Mouse (Mus musculus) embryonic facial prominence, embryonic 10.5 days (tissue): ENCODE data around the gene Selenoi. TPM values are rescaled to one million over a fixed set of nuclear protein-coding genes. Genes with fewer than 3 reads are reported as not detected.
"Not testable (repeated sequence)": the region's sequence is repeated elsewhere in the genome, so short reads cannot be mapped to it uniquely, and the experiment has no call there.

Source experiments
- DNase-seq: peaks from one replicate; pipeline ENCODE4 v3.0.0-alpha.2; 2017; ENCODE audit warnings: low spot score
- H3K27ac ChIP-seq: fragments of 300-500 bp; sonication (generic); replicated peaks from 2 replicates; pipeline ENCODE4 v1.5.1; 2016; ENCODE audit warnings: mild to moderate bottlenecking
- H3K27me3 ChIP-seq: fragments of 300-500 bp; sonication (generic); replicated peaks from 2 replicates; pipeline ENCODE4 v1.6.1; 2016; ENCODE audit warnings: low read depth, mild to moderate bottlenecking; ENCODE audit not compliant: poor library complexity, severe bottlenecking
- H3K36me3 ChIP-seq: fragments of 300-500 bp; sonication (generic); replicated peaks from 2 replicates; pipeline ENCODE4 v1.6.1; 2016; ENCODE audit warnings: mild to moderate bottlenecking, moderate library complexity
- H3K4me1 ChIP-seq: fragments of 300-500 bp; sonication (generic); 2 replicates; pipeline ENCODE4 v1.6.1; 2016
- H3K4me3 ChIP-seq: fragments of 300-500 bp; sonication (generic); 2 replicates; pipeline ENCODE4 v1.5.1; 2016; ENCODE audit warnings: mild to moderate bottlenecking, moderate library complexity
- H3K9me3 ChIP-seq: fragments of 300-500 bp; sonication (generic); 2 replicates; pipeline ENCODE4 v1.6.1; 2016; ENCODE audit warnings: mild to moderate bottlenecking
- WGBS: fragments of 180-500 bp; shearing (Covaris S2); methylation state at CpG from one replicate; pipeline ENCODE4 v1.1.7; 2016; 5-methylcytosine and 5-hydroxymethylcytosine counted together
- polyA plus RNA-seq: library from polyadenylated mRNA; unstranded; fragments of >200 nt; fragmentation: Nextera tagmentation; extraction: Ambion mirVana; gene quantifications from 2 replicates; pipeline ENCODE4 v1.2.1, GENCODE M21; 2016

Selenoi gene
- polyA plus RNA-seq, 1 experiment from 2014 or later: 21.0 TPM

DNA sequence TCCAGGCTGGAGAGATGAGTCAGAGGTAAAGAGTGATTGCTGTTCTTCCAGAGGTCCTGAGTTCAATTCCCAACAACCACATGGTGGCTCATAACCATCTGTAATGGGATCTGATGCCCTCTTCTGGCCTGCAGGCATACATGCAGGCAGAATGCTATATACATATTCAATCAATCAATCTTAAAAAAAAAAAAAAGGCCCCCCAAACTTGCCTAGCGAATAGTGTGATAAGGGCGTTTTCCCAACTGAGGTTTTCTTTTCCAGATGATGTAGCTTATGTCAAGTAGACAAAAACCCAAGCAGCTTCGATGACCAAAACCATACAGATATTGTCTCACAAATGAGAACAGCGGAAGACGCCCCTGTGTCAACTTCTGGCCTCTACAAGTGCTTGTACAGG is 21.6 kb upstream of the Selenoi start:
- not testable (repeated sequence) for DNase-seq, H3K27ac ChIP-seq, H3K27me3 ChIP-seq, H3K9me3 ChIP-seq, H3K4me3 ChIP-seq, H3K4me1 ChIP-seq, H3K36me3 ChIP-seq
- 91% methylated on average over 5 of the region's 5 CpGs for whole genome bisulfite sequencing

DNA sequence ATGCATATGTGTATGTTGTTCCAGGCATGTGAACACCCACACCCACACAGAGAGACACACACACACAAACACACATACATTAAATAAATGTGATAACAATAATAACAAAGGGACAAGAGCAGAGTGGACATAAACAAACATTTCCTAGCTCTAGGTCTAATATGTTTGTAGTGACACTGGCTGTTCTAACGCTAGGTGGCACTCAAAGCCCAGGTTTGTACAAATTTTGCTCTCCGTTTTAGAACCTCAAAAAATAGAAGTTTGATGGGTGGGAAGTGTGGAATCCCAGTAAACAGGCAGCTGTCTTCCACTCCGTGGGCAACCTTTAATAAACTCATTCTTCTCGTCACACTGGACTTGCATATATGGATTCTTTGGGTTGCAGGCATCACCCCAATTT is 17.5 kb upstream of the Selenoi start:
- H3K27me3 ChIP-seq: no peaks in the 10 kb centered on the region
- H3K4me1 ChIP-seq: no peaks in the 10 kb centered on the region
- no peak overlapping the region for H3K27ac ChIP-seq
- H3K4me3 ChIP-seq: no peak overlapping the region
- WGBS: 19% methylated on average over 4 of the region's 4 CpGs
- peak; percentile 58 for DNase-seq
- no peaks in the 10 kb centered on the region for H3K9me3 ChIP-seq
- H3K36me3 ChIP-seq: no peaks in the 10 kb centered on the region

DNA sequence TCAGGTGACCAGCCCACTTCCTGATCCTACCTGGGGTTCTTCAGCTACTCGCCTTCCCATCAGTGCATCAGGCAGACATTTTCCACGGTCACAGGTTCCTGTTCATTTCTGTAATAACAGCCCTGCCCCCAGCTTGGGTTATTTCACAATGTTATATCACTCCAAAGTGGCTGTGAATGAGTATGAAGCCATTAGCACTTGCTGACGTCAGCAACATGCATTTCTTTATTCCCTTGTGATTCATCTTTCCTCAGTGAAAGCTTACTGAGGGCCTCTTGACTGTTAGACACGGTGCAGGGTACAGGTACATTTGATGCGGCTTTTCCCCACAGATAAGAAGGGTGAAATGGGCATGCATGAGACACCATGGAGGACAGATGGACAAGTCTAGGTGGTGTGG is 16.4 kb upstream of the Selenoi start:
- no peak overlapping the region for H3K4me3 ChIP-seq
- no peak overlapping the region for H3K27ac ChIP-seq
- no peaks in the 10 kb centered on the region for H3K4me1 ChIP-seq
- H3K9me3 ChIP-seq: no peaks in the 10 kb centered on the region
- H3K27me3 ChIP-seq: no peaks in the 10 kb centered on the region
- no peak for DNase-seq
- H3K36me3 ChIP-seq: no peaks in the 10 kb centered on the region
- WGBS: 79% methylated on average over 5 of the region's 5 CpGs

DNA sequence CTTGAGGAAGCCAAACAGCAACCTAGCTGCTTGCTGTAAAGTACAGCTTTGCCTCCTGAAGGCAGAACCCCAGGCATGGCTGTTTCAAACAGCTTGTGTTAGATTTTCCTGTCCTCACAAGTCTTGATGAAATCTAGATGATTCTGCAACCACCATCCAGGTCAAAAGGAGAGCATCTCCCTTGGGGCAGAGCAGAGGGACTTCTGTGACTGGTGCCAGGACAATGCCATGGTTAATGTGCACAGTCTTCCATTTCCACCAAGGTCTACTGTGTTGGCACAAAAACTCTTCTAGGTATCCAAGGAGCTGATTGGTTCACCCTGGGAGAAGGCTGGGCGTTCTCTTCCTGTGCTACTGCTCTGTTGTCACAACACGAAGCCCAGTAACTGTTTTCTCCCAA is 12.7 kb upstream of the Selenoi start:
- H3K4me1 ChIP-seq: no peaks in the 10 kb centered on the region
- DNase-seq: no peak
- no peaks in the 10 kb centered on the region for H3K27me3 ChIP-seq
- H3K36me3 ChIP-seq: peaks cover 9% of the 10 kb centered on the region
- 87% methylated on average over 2 of the region's 2 CpGs for WGBS
- H3K4me3 ChIP-seq: no peak overlapping the region
- H3K9me3 ChIP-seq: no peaks in the 10 kb centered on the region
- H3K27ac ChIP-seq: no peak overlapping the region

DNA sequence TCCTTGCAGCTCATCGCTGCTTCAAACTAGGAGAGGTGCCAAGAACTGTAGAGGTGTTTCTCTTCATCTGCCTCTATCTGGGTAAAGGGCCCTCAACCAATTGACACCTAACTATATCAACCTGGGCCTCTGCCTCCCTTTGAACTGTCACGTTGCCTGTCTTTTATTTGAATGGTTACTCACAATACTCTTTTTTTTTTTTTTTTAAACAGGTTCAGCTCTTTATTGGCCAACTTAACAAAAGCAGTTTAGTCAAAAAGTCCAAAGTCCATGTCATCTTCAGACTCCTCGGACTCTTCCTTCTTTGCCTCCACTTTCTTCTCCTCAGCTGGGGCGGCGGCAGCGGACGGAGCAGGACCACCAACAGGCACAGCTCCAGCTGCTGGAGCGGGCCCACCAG is 11.7 kb upstream of the Selenoi start:
- Histone ChIP-seq H3K36me3 (peaks cover 9% of the 10 kb centered on the region), H3K9me3 (no peaks in the 10 kb centered on the region), H3K4me3 (no peak overlapping the region), H3K27ac (no peak overlapping the region), H3K4me1 (no peaks in the 10 kb centered on the region), H3K27me3 (no peaks in the 10 kb centered on the region)
- DNase-seq: no peak
- WGBS: 90% methylated on average over 8 of the region's 8 CpGs

DNA sequence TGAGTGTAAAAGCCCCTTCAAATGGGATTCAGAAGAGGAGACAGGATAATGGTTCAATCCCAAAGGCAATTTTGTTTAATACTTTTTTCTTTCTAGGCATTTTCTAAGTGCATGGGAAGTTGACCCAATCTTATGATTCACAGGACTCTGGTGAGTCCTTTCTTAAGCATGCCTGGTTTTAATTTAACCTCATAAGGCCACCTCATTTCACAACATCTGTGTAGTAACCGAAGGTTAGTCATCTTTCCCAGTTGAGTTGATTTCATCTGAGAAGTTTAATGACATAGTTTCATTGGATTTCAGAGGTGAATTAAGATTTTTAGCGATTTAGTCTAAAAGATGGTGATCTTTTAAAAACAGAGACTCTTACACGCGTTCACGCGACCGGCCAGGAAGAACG is 9.7 kb upstream of the Selenoi start:
- no peak for DNase-seq
- no peaks in the 10 kb centered on the region for H3K27me3 ChIP-seq
- H3K4me3 ChIP-seq: no peak overlapping the region
- no peak overlapping the region for H3K27ac ChIP-seq
- no peaks in the 10 kb centered on the region for H3K9me3 ChIP-seq
- H3K4me1 ChIP-seq: no peaks in the 10 kb centered on the region
- peaks cover 9% of the 10 kb centered on the region for H3K36me3 ChIP-seq
- WGBS: 98% methylated on average over 8 of the region's 8 CpGs

DNA sequence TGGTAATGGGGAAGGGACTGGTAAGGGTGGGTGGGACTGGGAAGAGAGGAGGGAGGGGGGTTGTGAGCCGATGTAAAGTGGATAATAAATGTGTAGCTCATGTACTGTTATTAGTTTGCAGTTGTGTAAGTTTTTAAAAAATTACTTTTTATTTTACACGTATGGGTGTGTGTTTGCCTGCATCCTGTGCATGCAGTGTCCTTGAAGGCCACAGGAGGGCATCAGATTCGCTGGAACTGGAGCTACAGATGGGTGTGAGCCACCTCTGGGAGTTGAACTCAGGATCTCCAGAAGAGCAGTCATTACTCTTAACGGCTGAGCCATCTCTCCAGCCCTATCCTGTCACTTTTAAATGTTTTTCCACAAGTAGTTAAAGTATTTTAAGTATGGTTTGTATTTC is 1.5 kb upstream of the Selenoi start:
- 86% methylated on average over 4 of the region's 4 CpGs for WGBS
- Histone ChIP-seq H3K27me3 (no peaks in the 10 kb centered on the region), H3K36me3 (peaks cover 12% of the 10 kb centered on the region), H3K27ac (no peak overlapping the region), H3K4me3 (no peak overlapping the region), H3K4me1 (peaks cover 30% of the 10 kb centered on the region), H3K9me3 (peaks cover 6% of the 10 kb centered on the region; the same call in 1 of the 2 replicates)
- no peak for DNase-seq

DNA sequence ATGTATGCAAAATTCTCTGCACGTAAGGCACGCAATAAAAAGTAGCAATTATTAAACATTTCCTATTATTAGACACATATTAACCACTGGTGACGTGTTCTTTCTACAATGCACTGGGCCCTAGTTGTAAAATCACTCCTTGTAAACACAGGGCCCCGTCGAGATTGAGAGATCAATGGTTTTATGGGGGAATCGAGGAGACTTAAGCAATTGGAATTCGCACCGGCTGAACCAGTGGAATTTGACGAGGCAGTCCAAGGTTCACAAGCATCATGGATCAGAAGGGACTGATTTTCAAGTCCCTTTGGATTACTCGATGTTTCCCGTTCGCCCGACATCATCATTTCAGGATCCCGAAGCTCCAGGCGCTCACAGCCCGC is 500 bp upstream of the Selenoi start:
- Histone ChIP-seq H3K36me3 (peaks cover 12% of the 10 kb centered on the region), H3K4me3 (peak overlapping the region; percentile 76)
- 61% methylated on average over 16 of the region's 16 CpGs for WGBS

DNA sequence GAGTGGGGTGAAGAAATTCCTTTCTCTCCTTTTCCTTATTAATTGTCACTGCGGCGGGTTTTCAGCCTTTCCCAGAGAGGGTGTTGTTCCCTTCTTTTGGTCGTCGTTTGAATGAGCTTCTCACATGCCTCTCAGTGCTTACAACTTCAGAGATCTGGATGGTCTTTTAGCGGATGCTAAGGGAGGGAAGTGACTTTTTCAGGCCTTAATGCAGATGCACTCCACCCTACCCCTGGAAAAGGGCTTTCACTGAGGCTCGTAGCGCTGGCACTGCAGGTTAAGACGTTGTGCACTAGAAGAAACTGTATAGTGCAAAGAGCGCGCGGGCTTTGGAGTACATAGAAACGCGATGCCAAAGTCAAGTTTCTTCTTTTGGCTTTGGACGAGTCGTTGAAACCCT is 661 bp downstream of the Selenoi start:
- peaks cover 30% of the 10 kb centered on the region for H3K4me1 ChIP-seq

More for the DNA sequence above, 500 bp upstream of the Selenoi start:
- no peak for DNase-seq
- Histone ChIP-seq H3K27ac (peak overlapping the region; percentile 88), H3K4me1 (peaks cover 30% of the 10 kb centered on the region), H3K27me3 (no peaks in the 10 kb centered on the region), H3K9me3 (peaks cover 6% of the 10 kb centered on the region; the same call in 1 of the 2 replicates)

DNA sequence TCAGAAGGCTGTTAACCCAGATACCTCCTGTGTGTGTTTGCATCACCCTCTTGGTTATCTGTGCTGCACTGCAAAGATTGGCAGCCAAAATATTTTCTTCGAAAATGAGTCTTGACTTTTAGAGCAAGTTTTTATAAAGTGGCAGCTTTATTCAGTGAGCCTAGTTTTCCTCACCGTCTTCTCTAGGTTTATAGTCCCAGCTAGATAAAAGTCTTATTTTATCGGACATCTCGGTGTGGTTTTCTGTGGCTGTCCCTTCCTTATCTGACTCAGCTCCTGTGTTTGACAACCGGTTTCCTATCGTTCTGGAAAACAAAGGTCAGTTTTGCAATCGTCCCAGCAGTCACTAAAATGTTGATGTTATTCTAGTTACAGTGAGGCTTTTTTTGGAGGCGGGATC is 1.6 kb downstream of the Selenoi start:
- H3K4me3 ChIP-seq: peak overlapping the region; percentile 76
- WGBS: 76% methylated on average over 8 of the region's 8 CpGs
- no peaks in the 10 kb centered on the region for H3K27me3 ChIP-seq
- peaks cover 30% of the 10 kb centered on the region for H3K4me1 ChIP-seq
- peaks cover 6% of the 10 kb centered on the region; the same call in 1 of the 2 replicates for H3K9me3 ChIP-seq
- no peak overlapping the region for H3K27ac ChIP-seq
- no peak for DNase-seq
- H3K36me3 ChIP-seq: peaks cover 25% of the 10 kb centered on the region

More for the DNA sequence above, 661 bp downstream of the Selenoi start:
- H3K4me3 ChIP-seq: peak overlapping the region; percentile 76
- DNase-seq: no peak
- peaks cover 15% of the 10 kb centered on the region for H3K36me3 ChIP-seq
- WGBS: 6% methylated on average over 15 of the region's 15 CpGs
- peaks cover 6% of the 10 kb centered on the region; the same call in 1 of the 2 replicates for H3K9me3 ChIP-seq
- H3K27ac ChIP-seq: peak overlapping the region; percentile 88
- no peaks in the 10 kb centered on the region for H3K27me3 ChIP-seq

DNA sequence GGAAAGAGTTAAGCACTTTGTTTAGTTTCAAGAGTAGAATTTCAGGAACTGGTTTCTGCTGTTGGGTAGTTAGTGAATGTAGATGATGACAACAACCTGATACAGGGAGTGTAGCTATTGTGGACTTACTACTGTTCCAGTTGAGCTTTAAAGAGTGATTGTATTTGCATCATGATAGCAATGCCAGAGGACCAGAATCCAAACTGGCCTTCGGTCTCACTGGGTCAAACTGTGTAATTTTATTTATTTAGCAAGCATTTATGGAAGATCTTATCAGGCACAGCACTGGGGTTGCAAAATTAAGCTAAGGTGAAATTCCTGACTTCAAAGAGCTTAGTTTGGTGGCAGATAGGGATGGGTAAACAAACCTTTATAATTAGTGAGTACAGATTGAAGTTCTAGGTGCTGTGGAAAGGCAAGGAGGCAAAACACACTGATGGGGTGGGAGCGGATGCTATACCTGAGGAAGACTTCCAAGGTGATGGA is 3.3 kb downstream of the Selenoi start:
- Histone ChIP-seq H3K27me3 (no peaks in the 10 kb centered on the region), H3K4me1 (peaks cover 30% of the 10 kb centered on the region), H3K9me3 (no peaks in the 10 kb centered on the region; the same call in 1 of the 2 replicates), H3K4me3 (no peak overlapping the region), H3K27ac (no peak overlapping the region), H3K36me3 (peaks cover 25% of the 10 kb centered on the region)
- DNase-seq: no peak
- WGBS: 86% methylated on average over 2 of the region's 2 CpGs

DNA sequence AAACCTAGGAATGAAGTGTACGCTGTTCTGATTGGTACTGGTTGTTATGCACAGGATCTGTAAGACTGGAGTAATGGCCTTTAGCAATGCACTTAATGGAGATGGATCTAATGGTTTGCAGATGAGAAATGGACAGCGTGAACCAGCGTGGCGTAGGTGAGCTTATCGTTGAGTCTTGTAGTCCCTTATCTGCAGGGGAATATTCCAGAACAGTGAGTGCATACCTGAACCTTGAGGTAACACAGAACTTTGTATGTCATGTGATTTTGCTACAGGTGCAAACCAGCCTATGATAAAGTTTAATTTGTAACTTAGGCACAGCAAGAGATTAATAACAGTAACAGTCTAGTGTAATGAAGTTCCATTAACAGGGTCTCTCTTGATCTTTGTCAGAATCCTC is 6.2 kb downstream of the Selenoi start:
- Histone ChIP-seq H3K27me3 (no peaks in the 10 kb centered on the region), H3K9me3 (no peaks in the 10 kb centered on the region; the same call in 1 of the 2 replicates), H3K4me1 (peaks cover 19% of the 10 kb centered on the region), H3K4me3 (no peak overlapping the region), H3K36me3 (peaks cover 21% of the 10 kb centered on the region), H3K27ac (no peak overlapping the region)
- DNase-seq: no peak
- 95% methylated on average over 5 of the region's 5 CpGs for WGBS

DNA sequence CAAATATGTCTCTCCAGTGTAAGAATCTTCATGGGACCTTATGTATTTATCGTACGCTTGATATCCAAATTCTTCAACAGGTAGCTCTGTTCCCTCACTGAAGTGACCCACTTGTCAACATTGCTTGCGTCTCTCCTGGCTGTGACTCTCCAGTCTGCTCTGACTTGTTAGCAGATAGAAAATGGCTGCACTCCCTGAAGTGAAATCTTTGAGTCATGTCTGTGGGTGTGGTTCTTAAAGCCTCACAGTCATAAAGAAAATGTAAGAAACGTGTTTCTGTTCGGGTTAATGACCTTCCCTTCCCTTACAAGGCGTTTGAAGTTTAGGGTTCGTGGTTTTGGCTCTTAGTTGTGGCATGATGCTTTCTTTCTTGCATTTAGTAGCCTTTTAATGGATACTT is 8.2 kb downstream of the Selenoi start:
- peaks cover 7% of the 10 kb centered on the region; the same call in 1 of the 2 replicates for H3K4me1 ChIP-seq
- H3K27ac ChIP-seq: no peak overlapping the region
- H3K9me3 ChIP-seq: no peaks in the 10 kb centered on the region; the same call in 1 of the 2 replicates
- no peak for DNase-seq
- no peak overlapping the region for H3K4me3 ChIP-seq
- no peaks in the 10 kb centered on the region for H3K27me3 ChIP-seq
- WGBS: 92% methylated on average over 7 of the region's 7 CpGs
- peaks cover 21% of the 10 kb centered on the region for H3K36me3 ChIP-seq
